Mouse (Mus musculus): ENCODE data around the gene Gm28048.

- TF ChIP-seq CTCF (IDR thresholded peaks at IDR 0.05; ENCODE audit: low read depth) = no peak
- no peak for TF ChIP-seq EP300 (IDR thresholded peaks at IDR 0.05; ENCODE audit: low read depth)
Measured at GRCm38 (mm10) chr11:22989786-22990185, 7.9 kb upstream of the Gm28048 start.

Data from liver, embryonic 14.5 days (tissue).